Mouse (Mus musculus) heart, embryonic 16.5 days (tissue): Measurements from ENCODE around the gene Ryr2. TPM values are rescaled to one million over a fixed set of nuclear protein-coding genes. Genes with fewer than 3 reads are reported as not detected.
A peak's percentile ranks its signal among the peaks of the same experiment; 100 is the strongest.
"Not testable (repeated sequence)": the region's sequence is repeated elsewhere in the genome, so short reads cannot be mapped to it uniquely, and the experiment has no call there.

Experiments
- ATAC-seq: fragments of 200-750 bp; cut with Nextera tagmentation; replicated peaks from 2 replicates; pipeline ENCODE4 v1.8.0; 2017; ENCODE audit warnings: moderate number of reproducible peaks; ENCODE audit not compliant: insufficient read depth, low FRiP score; ENCODE audit errors: extremely low read depth
- H3K27ac ChIP-seq: fragments of 300-500 bp; sonication (generic); 2 replicates; pipeline ENCODE4 v1.5.1; 2014; ENCODE audit warnings: mild to moderate bottlenecking, low read length, control low read depth, moderate library complexity
- H3K27me3 ChIP-seq: fragments of 300-500 bp; sonication (generic); 2 replicates; pipeline ENCODE4 v1.6.1; 2014; ENCODE audit warnings: low read length, mixed read lengths; ENCODE audit not compliant: control insufficient read depth, insufficient read depth
- H3K36me3 ChIP-seq: fragments of 300-500 bp; sonication (generic); 2 replicates; pipeline ENCODE4 v1.6.1; 2014; ENCODE audit not compliant: control insufficient read depth, insufficient read depth
- H3K4me1 ChIP-seq: fragments of 300-500 bp; sonication (generic); 2 replicates; pipeline ENCODE4 v1.6.1; 2014; ENCODE audit warnings: low read length, mixed read lengths; ENCODE audit not compliant: control insufficient read depth, insufficient read depth
- H3K4me2 ChIP-seq: fragments of 300-500 bp; sonication (generic); 2 replicates; pipeline ENCODE4 v1.6.1; 2014; ENCODE audit warnings: low read depth, mild to moderate bottlenecking, control low read depth, low read length
- H3K4me3 ChIP-seq: fragments of 300-500 bp; sonication (generic); 2 replicates; pipeline ENCODE4 v1.5.1; 2014; ENCODE audit warnings: mild to moderate bottlenecking, control low read depth, low read length
- H3K9ac ChIP-seq: fragments of 300-500 bp; sonication (generic); 2 replicates; pipeline ENCODE4 v1.6.1; 2014; ENCODE audit warnings: low read length, control low read depth
- H3K9me3 ChIP-seq: fragments of 300-500 bp; sonication (generic); replicated peaks from 2 replicates; pipeline ENCODE4 v1.6.1; 2016; ENCODE audit warnings: low read length; ENCODE audit not compliant: control insufficient read depth
- WGBS: fragments of 180-500 bp; shearing (Covaris S2); extraction: QIAGEN DNeasy Blood & Tissue Kit; methylation state at CpG from one replicate; pipeline ENCODE4 v1.1.7; 2014; 5-methylcytosine and 5-hydroxymethylcytosine counted together
- polyA plus RNA-seq: library from polyadenylated mRNA; unstranded; fragments of >200 nt; fragmentation: Nextera tagmentation; extraction: Ambion mirVana; gene quantifications from 2 replicates; pipeline ENCODE4 v1.2.1, GENCODE M21; 2015

Ryr2 gene
- polyA plus RNA-seq, 1 experiment from 2014 or later, result 31.5 TPM

- ATAC-seq, result no peak
- no peaks in the 10 kb centered on the region for H3K27me3 ChIP-seq
- H3K36me3 ChIP-seq, result no peaks in the 10 kb centered on the region
- no peak overlapping the region for H3K4me3 ChIP-seq
- H3K4me1 ChIP-seq, result peaks cover 16% of the 10 kb centered on the region
- no peaks in the 10 kb centered on the region for H3K9me3 ChIP-seq
- WGBS, result 62% methylated on average over 3 of the region's 3 CpGs
- no peak overlapping the region for H3K9ac ChIP-seq
- no peak overlapping the region for H3K27ac ChIP-seq
- no peak overlapping the region for H3K4me2 ChIP-seq
Measured at GRCm38 (mm10) chr13:11958854-11959253, 147.9 kb downstream of the Ryr2 start.

DNA sequence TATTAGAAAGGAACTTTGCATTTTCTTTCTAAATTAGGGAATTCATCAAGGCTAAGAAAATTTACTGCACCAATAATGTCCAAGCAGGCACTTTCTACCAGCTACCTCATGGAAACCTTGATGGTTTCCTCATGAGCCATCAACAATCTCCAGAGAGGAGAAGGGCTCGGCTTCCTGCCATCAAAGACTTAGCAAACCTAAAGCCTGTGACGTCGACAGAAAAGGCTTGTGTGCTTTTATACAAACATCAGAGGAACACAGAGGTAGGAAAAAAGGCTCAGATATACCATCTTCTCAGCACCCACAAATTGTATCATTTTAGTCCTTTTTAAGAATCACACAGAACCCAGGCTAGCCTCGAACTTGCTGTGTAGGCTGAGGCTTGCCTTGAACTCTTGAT lies 148.5 kb downstream of the Ryr2 start:
- no peak overlapping the region for H3K4me2 ChIP-seq
- H3K4me1 ChIP-seq, result peaks cover 13% of the 10 kb centered on the region
- H3K4me3 ChIP-seq, result no peak overlapping the region
- no peaks in the 10 kb centered on the region for H3K9me3 ChIP-seq
- 72% methylated on average over 4 of the region's 4 CpGs for WGBS
- no peak overlapping the region for H3K9ac ChIP-seq
- H3K36me3 ChIP-seq, result no peaks in the 10 kb centered on the region
- ATAC-seq, result no peak
- H3K27me3 ChIP-seq, result no peaks in the 10 kb centered on the region
- no peak overlapping the region for H3K27ac ChIP-seq

- WGBS, result 69% methylated on average over 3 of the region's 3 CpGs
Measured at GRCm38 (mm10) chr13:11951951-11952350, 154.8 kb downstream of the Ryr2 start.

DNA sequence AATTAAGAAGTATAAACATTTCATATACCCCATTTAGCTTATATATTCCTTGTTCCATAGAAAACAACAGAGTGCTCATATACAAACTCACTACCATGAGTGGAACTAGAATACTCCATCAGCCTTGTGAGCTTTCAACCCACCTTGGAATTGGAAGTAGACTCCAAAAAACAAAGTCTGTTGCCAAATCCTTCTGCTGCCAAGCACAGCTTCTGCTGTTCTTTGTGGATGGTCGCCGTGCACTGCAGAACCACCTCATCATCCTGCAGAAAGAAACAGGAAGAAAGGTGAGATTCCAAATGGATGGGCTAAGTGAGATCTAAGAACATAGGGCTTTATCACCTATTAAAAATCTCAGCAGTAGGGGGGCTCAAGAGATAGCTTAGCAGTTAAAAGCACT lies 161.0 kb downstream of the Ryr2 start:
- H3K4me1 ChIP-seq, result no peaks in the 10 kb centered on the region; the same call in 1 of the 2 replicates
- ATAC-seq, result no peak
- H3K36me3 ChIP-seq, result no peaks in the 10 kb centered on the region; the same call in none of the 2 replicates
- WGBS, result 95% methylated on average over 2 of the region's 2 CpGs
- H3K4me3 ChIP-seq, result no peak overlapping the region
- H3K4me2 ChIP-seq, result no peak overlapping the region
- no peak overlapping the region for H3K27ac ChIP-seq
- no peaks in the 10 kb centered on the region for H3K27me3 ChIP-seq
- H3K9ac ChIP-seq, result no peak overlapping the region
- H3K9me3 ChIP-seq, result no peaks in the 10 kb centered on the region

More at GRCm38 (mm10) chr13:11951951-11952350, 154.8 kb downstream of the Ryr2 start:
- H3K4me2 ChIP-seq, result no peak overlapping the region
- no peak for ATAC-seq
- no peak overlapping the region for H3K9ac ChIP-seq
- no peak overlapping the region for H3K27ac ChIP-seq
- H3K4me1 ChIP-seq, result peaks cover 7% of the 10 kb centered on the region
- no peaks in the 10 kb centered on the region for H3K9me3 ChIP-seq
- H3K4me3 ChIP-seq, result no peak overlapping the region
- H3K27me3 ChIP-seq, result no peaks in the 10 kb centered on the region
- no peaks in the 10 kb centered on the region for H3K36me3 ChIP-seq

DNA sequence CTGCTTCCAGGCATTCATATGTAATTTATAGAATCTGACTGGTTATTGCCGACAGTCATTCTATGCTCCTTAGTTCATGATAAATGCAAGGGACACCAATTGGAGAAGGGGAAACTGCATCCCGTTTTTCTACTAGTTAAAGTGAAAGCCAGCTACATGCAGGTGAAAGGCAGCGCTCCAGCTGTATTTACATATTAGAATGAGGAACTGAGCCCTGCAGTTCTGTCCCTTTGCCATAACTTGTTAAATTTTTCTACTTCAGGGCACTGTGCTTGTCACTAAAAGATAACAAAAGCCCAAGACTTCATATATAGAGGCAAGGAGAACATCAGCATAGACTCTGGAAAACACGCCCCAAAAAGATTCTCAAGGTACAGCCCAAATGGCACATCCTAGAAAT lies 165.0 kb downstream of the Ryr2 start:
- Histone ChIP-seq H3K4me3 (no peak overlapping the region), H3K9ac (no peak overlapping the region), H3K4me2 (no peak overlapping the region), H3K36me3 (peaks cover 2% of the 10 kb centered on the region), H3K9me3 (no peaks in the 10 kb centered on the region), H3K27me3 (no peaks in the 10 kb centered on the region), H3K4me1 (no peaks in the 10 kb centered on the region; the same call in 1 of the 2 replicates), H3K27ac (no peak overlapping the region)
- 69% methylated on average over 4 of the region's 4 CpGs for WGBS
- ATAC-seq, result no peak

GRCm38 (mm10) chr13:11934297-11935060 lies 172.3 kb downstream of the Ryr2 start:
- not testable (repeated sequence) for H3K27me3 ChIP-seq, ATAC-seq, H3K4me2 ChIP-seq, H3K9me3 ChIP-seq, H3K27ac ChIP-seq, H3K4me3 ChIP-seq, H3K36me3 ChIP-seq, H3K9ac ChIP-seq
- H3K4me1 ChIP-seq, result peaks cover 12% of the 10 kb centered on the region
- 67% methylated on average over 3 of the region's 3 CpGs for WGBS

DNA sequence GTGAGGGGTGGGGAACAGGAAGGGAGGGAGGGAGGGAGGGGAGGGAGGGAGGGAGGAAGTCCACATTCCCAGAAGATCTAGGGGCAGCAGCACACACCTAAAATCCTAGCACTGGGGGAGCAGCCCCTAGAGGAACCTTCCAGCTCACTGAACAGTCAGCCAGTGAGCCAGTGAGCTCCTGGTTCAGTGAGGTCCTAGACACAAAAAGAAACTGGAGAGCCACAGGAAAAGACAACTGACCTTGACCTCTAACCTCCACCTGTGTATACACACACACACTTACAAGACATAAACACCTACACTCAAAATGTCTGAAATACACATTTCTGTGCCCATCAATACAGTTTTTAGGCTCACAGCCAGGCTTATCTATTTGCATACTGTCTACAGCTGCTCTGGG lies 173.4 kb downstream of the Ryr2 start:
- no peaks in the 10 kb centered on the region for H3K9me3 ChIP-seq
- no peak overlapping the region for H3K4me3 ChIP-seq
- peak; percentile 37; the same call in 1 of the 2 replicates for ATAC-seq
- H3K4me2 ChIP-seq, result no peak overlapping the region
- no peak overlapping the region for H3K27ac ChIP-seq
- H3K4me1 ChIP-seq, result peaks cover 12% of the 10 kb centered on the region
- H3K36me3 ChIP-seq, result no peaks in the 10 kb centered on the region
- H3K27me3 ChIP-seq, result no peaks in the 10 kb centered on the region
- H3K9ac ChIP-seq, result no peak overlapping the region

GRCm38 (mm10) chr13:11928709-11929108 lies 178.0 kb downstream of the Ryr2 start:
- WGBS, result 83% methylated on average over 3 of the region's 3 CpGs

GRCm38 (mm10) chr13:11927727-11928126 lies 179.0 kb downstream of the Ryr2 start:
- ATAC-seq, result no peak
- H3K4me2 ChIP-seq, result no peak overlapping the region
- peaks cover 19% of the 10 kb centered on the region for H3K4me1 ChIP-seq
- H3K36me3 ChIP-seq, result no peaks in the 10 kb centered on the region
- no peak overlapping the region for H3K4me3 ChIP-seq
- no peaks in the 10 kb centered on the region for H3K9me3 ChIP-seq
- WGBS, result 85% methylated on average over 4 of the region's 4 CpGs
- no peaks in the 10 kb centered on the region for H3K27me3 ChIP-seq
- H3K27ac ChIP-seq, result no peak overlapping the region
- no peak overlapping the region for H3K9ac ChIP-seq

More at GRCm38 (mm10) chr13:11928709-11929108, 178.0 kb downstream of the Ryr2 start:
- H3K27ac ChIP-seq, result no peak overlapping the region
- no peak overlapping the region for H3K9ac ChIP-seq
- H3K36me3 ChIP-seq, result no peaks in the 10 kb centered on the region
- ATAC-seq, result no peak
- H3K4me2 ChIP-seq, result no peak overlapping the region
- peaks cover 22% of the 10 kb centered on the region for H3K4me1 ChIP-seq
- H3K9me3 ChIP-seq, result no peaks in the 10 kb centered on the region
- no peak overlapping the region for H3K4me3 ChIP-seq
- H3K27me3 ChIP-seq, result no peaks in the 10 kb centered on the region
